Mouse (Mus musculus) liver, adult 2 months (tissue): ENCODE measurements around the gene Cdk4. TPM values are rescaled to one million over a fixed set of nuclear protein-coding genes. Genes with fewer than 3 reads are reported as not detected.
A peak's percentile ranks its signal among the peaks of the same experiment; 100 is the strongest.

ENCODE experiments used
- DNase-seq: peaks from one replicate; pipeline ENCODE4 v3.0.0-alpha.2; 2011; ENCODE audit warnings: low read depth, low spot score; ENCODE audit errors: extremely low read depth
- H3K27ac ChIP-seq: fragments of 200-500 bp; replicated peaks from 2 replicates; pipeline ENCODE4 v1.5.1; 2012; ENCODE audit warnings: low read depth, mild to moderate bottlenecking, control low read depth, inconsistent platforms, low read length; ENCODE audit not compliant: insufficient read depth
- H3K27me3 ChIP-seq: fragments of 200-500 bp; 2 replicates; pipeline ENCODE4 v1.6.1; 2012; ENCODE audit warnings: mild to moderate bottlenecking, moderate library complexity, low read length, inconsistent platforms; ENCODE audit not compliant: control insufficient read depth, insufficient read depth
- H3K36me3 ChIP-seq: fragments of 200-500 bp; 2 replicates; pipeline ENCODE4 v1.6.1; 2012; ENCODE audit warnings: low read length, inconsistent platforms; ENCODE audit not compliant: control insufficient read depth, insufficient read depth
- H3K4me1 ChIP-seq: fragments of 200-500 bp; 2 replicates; pipeline ENCODE4 v1.6.1; 2011; ENCODE audit warnings: low read length; ENCODE audit not compliant: control insufficient read depth, insufficient read depth
- H3K4me3 ChIP-seq: fragments of 200-500 bp; 2 replicates; pipeline ENCODE4 v1.5.1; 2011; ENCODE audit warnings: low read depth, mild to moderate bottlenecking, control low read depth, low read length, moderate library complexity; ENCODE audit not compliant: insufficient read depth
- H3K79me2 ChIP-seq: fragments of 200-500 bp; 2 replicates; pipeline ENCODE4 v1.6.1; 2012; ENCODE audit warnings: inconsistent platforms, mild to moderate bottlenecking, low read length, moderate library complexity; ENCODE audit not compliant: control insufficient read depth, insufficient read depth
- H3K9ac ChIP-seq: fragments of 200-500 bp; 2 replicates; pipeline ENCODE4 v1.6.1; 2012; ENCODE audit warnings: low read depth, mild to moderate bottlenecking, control low read depth, inconsistent platforms, low read length
- CTCF ChIP-seq: fragments of 200-500 bp; IDR thresholded peaks from 2 replicates; pipeline ENCODE4 v1.5.1; 2011; ENCODE audit warnings: low read depth, low read length, control low read depth
- POLR2A ChIP-seq: fragments of 200-500 bp; IDR thresholded peaks from 2 replicates; pipeline ENCODE4 v1.6.1; 2011; ENCODE audit warnings: low read length, control low read depth; ENCODE audit not compliant: insufficient read depth; ENCODE audit errors: extremely low read depth
- WGBS: fragments of 180-500 bp; shearing (Covaris S2); methylation state at CpG from one replicate; pipeline ENCODE4 v1.1.7; 2018; 5-methylcytosine and 5-hydroxymethylcytosine counted together
- polyA plus RNA-seq: library from polyadenylated mRNA; depleted of rRNA; stranded (reverse); fragments of >200 nt; gene quantifications from 2 replicates; pipeline ENCODE4 v1.2.3, GENCODE M21; 2012
- total RNA-seq: library from RNA; depleted of rRNA; stranded (reverse); fragments of >200 nt; gene quantifications from 2 replicates; pipeline ENCODE4 v1.2.3, GENCODE M21; 2014

The Cdk4 gene
- total and polyA plus RNA-seq, 2 experiments, result 37.9 to 58.7 TPM

GRCm38 (mm10) chr10:127041774-127042338 lies 21.5 kb upstream of the Cdk4 start:
- H3K27ac ChIP-seq, result no peak overlapping the region; the same call in 1 of the 2 replicates
- WGBS, result under 1% methylated on average over 44 of the region's 44 CpGs
- no peaks in the 10 kb centered on the region for H3K79me2 ChIP-seq
- TF ChIP-seq POLR2A (no peak), CTCF (no peak)
- H3K9ac ChIP-seq, result peak overlapping the region; percentile 71
- peaks cover 5% of the 10 kb centered on the region; the same call in 1 of the 2 replicates for H3K4me1 ChIP-seq
- H3K4me3 ChIP-seq, result peak overlapping the region; percentile 84
- no peaks in the 10 kb centered on the region for H3K27me3 ChIP-seq
- DNase-seq, result peak; percentile 70
- no peaks in the 10 kb centered on the region for H3K36me3 ChIP-seq

GRCm38 (mm10) chr10:127042468-127043115 lies 20.7 kb upstream of the Cdk4 start:
- 28% methylated on average over 5 of the region's 5 CpGs for WGBS
- Histone ChIP-seq H3K4me3 (peak overlapping the region; percentile 84), H3K9ac (peak overlapping the region; percentile 24; the same call in 1 of the 2 replicates), H3K36me3 (no peaks in the 10 kb centered on the region), H3K79me2 (no peaks in the 10 kb centered on the region), H3K4me1 (peaks cover 5% of the 10 kb centered on the region; the same call in 1 of the 2 replicates), H3K27me3 (no peaks in the 10 kb centered on the region), H3K27ac (no peak overlapping the region)
- DNase-seq, result no peak
- no peak for TF ChIP-seq POLR2A
- TF ChIP-seq CTCF, result no peak

- Histone ChIP-seq H3K4me1 (peaks cover 5% of the 10 kb centered on the region; the same call in 1 of the 2 replicates), H3K9ac (no peak overlapping the region), H3K4me3 (no peak overlapping the region), H3K36me3 (no peaks in the 10 kb centered on the region), H3K79me2 (no peaks in the 10 kb centered on the region), H3K27ac (no peak overlapping the region), H3K27me3 (peaks cover 4% of the 10 kb centered on the region; the same call in 1 of the 2 replicates)
- 93% methylated on average over 6 of the region's 6 CpGs for WGBS
- DNase-seq, result no peak
- TF ChIP-seq CTCF (no peak), POLR2A (no peak)
Observed at GRCm38 (mm10) chr10:127043187-127043586, 20.1 kb upstream of the Cdk4 start.

DNA sequence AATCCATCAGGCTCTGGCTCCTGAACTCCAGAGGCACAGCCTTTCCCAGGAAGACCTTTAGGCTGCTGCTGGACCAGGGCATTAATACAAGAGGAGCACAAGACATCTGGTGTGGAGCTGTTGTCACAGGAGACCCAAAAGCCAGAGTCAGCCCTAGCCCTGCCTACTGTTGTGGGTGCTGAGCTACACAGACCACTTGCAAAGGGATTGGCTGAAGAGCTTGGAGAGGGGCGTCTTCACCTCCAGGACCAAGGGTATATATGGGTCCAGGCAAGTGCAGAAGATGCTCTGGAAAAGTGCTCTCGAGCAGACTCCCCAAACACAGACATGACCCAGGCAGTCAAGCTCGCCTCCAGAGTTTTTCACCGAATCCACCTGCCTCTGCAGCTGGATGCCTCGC lies 15.4 kb upstream of the Cdk4 start, which contains the start of gene Cyp27b1:
TSS of gene Cyp27b1 (plus strand) at position 297 of the 400 bp plus-strand sequence.
- Histone ChIP-seq H3K4me3 (no peak within 1 kb of the TSS), H3K36me3 (no peaks in the 10 kb centered on the region), H3K9ac (no peak within 1 kb of the TSS), H3K4me1 (no peaks in the 10 kb centered on the region; the same call in 1 of the 2 replicates), H3K27ac (no peak within 1 kb of the TSS), H3K79me2 (no peaks in the 10 kb centered on the region), H3K27me3 (peaks cover 20% of the 10 kb centered on the region)
- TF ChIP-seq POLR2A (no peak), CTCF (no peak)
- 38% methylated on average over 5 of the region's 5 CpGs for WGBS
- DNase-seq, result no peak

DNA sequence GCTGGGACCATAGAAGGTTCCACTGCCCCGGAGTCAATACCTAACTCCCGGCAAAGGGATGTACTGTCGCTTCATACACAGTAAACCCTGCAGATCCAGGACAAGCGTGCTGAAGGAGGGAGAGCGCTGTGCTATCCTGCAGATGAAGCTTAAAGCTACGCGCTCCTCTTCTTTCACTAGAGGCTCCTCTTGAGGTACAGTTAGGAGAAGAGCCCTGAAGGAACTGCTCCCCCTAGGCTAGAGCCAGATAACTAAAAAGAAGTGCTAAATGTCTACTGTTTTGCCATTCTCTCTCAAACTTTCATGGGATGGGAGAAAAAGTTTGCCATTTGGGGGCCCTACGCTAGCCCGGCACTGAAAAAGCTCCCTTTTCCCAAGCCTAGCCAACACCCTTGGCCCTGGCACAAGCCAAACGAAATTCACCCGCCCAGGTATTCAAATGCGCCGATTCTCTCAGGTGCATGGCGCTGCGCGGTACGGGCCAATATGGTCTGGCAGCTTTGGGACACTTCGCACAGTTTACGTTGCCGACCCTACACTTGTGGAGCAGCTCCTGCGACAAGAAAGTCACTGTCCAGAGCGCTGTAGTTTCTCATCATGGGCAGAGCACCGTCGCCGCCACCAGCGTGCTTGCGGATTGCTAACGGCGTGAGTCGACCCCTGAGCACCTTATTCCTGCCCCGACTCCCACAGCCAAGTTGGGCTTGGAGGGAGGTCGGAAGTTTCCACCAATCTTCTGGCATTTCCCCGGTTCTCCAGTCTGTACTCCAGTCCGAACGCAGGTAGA lies 14.5 kb upstream of the Cdk4 start:
- H3K27me3 ChIP-seq, result peaks cover 20% of the 10 kb centered on the region
- no peak overlapping the region for H3K9ac ChIP-seq
- H3K79me2 ChIP-seq, result no peaks in the 10 kb centered on the region
- no peak overlapping the region for H3K4me3 ChIP-seq
- no peak overlapping the region for H3K27ac ChIP-seq
- no peak for TF ChIP-seq CTCF
- TF ChIP-seq POLR2A, result no peak
- WGBS, result 6% methylated on average over 35 of the region's 35 CpGs
- no peaks in the 10 kb centered on the region; the same call in 1 of the 2 replicates for H3K4me1 ChIP-seq
- no peak for DNase-seq
- no peaks in the 10 kb centered on the region for H3K36me3 ChIP-seq
